Mouse (Mus musculus) stomach, postnatal 0 days (tissue): ENCODE data around the gene Ykt6.

Source experiments
- CTCF ChIP-seq: IDR thresholded peaks from 2 replicates; pipeline ENCODE4 v1.5.1; 2016; ENCODE audit warnings: antibody characterized with exemption, low read depth, mild to moderate bottlenecking, moderate library complexity
- EP300 ChIP-seq: optimal IDR thresholded peaks from 2 replicates; pipeline ENCODE3; 2016; ENCODE audit warnings: antibody characterized with exemption

DNA sequence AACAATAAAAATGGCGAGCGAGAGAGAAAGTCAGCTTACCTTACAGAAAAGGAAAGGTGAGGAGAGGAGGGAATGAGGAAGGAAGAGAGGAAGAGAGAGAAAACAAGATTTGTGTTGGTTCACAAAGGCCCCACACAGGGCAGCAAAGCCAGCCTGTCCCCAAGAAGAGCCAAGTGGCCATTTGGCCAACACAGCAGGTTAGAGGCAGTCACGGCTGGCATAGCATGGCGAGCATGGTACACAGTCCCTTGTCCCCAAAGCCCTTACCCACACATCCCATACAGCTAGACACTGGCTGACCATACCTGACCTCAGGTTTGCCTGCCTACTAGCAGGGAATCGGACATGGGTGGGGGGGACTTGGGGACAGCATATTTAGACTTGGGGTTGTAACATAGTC lies 28.1 kb downstream of the Ykt6 start:
- TF ChIP-seq CTCF (no peak), EP300 (no peak)
